Mouse (Mus musculus): ENCODE measurements at regions not wholly inside any gene's neighbourhood (a gene's known extent, or its start where the extent isn't known, plus 50 kb on each side); places are given as distances from the start of the nearest gene placed in this dataset.

- TF ChIP-seq CTCF (IDR thresholded peaks at IDR 0.05; ENCODE audit: low read depth): no peak
- TF ChIP-seq EP300 (IDR thresholded peaks at IDR 0.05; ENCODE audit: low read depth): no peak
Observed at GRCm38 (mm10) chr10:66657520-66657919, 438.4 kb upstream of the Jmjd1c start.

All from liver, embryonic 14.5 days (tissue).